Mouse (Mus musculus) right cerebral cortex, postnatal 25 days (tissue): Measurements from ENCODE around the gene Ccdc42.

Experiments
- DNase-seq: peaks from one replicate; pipeline ENCODE4 v3.0.0; 2022

Gene Ccdc42

GRCm38 (mm10) chr11:68586721-68587120 lies at the start of gene Ccdc42:
TSS of gene Ccdc42 (plus strand) at chr11:68587021.
- DNase-seq = no peak

DNA sequence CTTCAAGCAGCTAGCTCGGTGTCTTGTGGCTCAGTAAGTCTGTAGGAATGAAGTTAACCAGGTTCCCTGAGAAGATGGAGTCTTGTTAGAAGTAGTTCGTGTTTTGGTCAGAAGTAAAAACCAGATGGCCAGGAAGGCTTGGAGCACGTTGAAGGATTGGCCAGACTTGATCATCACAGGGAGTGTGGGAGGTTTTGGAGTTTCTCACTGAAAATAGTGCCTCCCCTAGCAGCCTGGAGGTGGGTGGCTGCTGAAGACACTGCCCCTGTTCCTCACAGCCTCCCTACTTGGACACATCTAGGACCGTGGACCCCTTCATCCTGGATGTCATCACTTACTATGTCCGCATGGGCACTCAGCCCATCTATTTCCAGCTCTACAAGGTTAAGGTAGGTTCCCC lies 47.2 kb upstream of the Ccdc42 start:
- DNase-seq = no peak

GRCm38 (mm10) chr11:68544554-68544953 lies 42.3 kb upstream of the Ccdc42 start:
- DNase-seq = no peak

DNA sequence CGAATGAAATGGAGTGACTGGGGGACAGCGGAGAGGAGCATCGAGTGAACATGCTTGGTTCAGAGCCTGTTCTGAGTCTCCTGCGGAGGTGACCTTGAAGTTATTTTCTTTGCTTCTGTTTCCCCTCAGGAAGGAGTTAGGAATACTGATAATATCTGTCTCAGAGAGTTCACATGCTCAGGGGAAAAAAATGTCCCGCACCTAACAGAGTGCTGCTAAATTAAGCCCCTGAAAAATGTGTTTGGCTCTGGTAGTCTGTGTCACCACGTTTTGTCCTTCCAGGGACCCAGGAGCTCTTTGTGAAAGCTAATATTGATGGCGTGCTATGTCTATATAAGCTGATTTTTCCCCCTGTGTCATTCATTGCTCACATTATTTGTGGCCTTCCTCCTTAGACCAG lies 41.6 kb upstream of the Ccdc42 start:
- no peak for DNase-seq

DNA sequence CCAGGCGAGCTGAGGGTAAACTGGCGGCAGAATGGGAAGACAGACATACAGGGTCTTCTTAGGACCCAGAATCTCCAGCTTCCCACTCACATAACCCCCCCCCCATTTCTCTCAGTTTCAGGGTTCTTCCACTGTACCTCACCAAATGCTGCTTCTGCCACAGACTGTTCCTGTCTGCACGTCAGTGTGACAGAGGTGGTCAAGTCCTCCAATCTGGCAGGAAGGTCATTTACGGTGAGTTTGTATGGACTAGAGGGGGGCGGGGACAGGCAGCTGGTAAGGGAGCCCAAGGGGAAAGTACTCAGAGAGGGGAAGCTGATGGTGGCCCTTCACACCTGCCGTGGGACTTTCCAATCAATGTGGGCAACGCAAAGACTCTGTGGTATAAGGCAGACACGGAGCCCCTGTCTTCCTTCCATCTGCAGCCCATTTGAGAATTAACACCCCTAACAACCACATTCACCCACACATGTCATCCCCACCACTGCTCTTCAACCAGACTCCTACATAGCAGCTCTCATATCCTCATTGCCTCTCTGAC lies 41.1 kb upstream of the Ccdc42 start:
- DNase-seq = no peak

GRCm38 (mm10) chr11:68547484-68547883 lies 39.3 kb upstream of the Ccdc42 start:
- no peak for DNase-seq

- DNase-seq = no peak
Observed at GRCm38 (mm10) chr11:68549597-68549996, 37.2 kb upstream of the Ccdc42 start.

- no peak for DNase-seq
Observed at GRCm38 (mm10) chr11:68550358-68550757, 36.5 kb upstream of the Ccdc42 start.

DNA sequence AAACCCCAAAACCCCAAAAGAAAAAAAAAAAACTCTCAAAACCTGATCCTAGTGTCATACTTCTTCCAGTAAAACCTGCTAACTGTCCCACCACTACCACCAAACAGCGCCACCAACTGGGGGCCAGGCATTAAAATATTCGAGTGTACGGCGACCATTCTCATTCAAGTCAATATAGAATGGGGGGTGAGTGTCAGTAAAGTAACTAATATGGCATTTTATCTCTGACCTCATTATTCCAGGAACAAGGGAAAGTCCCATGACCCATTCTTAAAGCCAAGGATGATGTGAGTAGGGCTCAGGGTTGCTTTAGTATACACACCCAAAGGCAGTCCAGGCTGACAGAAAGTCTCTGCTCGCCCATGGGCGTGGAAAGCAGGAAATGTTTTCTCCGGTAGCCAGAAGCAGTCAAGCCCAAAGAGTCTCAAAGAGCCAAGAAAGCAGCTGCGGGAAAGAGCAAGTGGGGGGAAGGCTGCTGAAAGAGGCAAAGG lies 32.8 kb upstream of the Ccdc42 start:
- no peak for DNase-seq

GRCm38 (mm10) chr11:68555918-68556584 lies 30.8 kb upstream of the Ccdc42 start, which contains the start of gene Mfsd6l:
TSS of gene Mfsd6l (plus strand) at chr11:68556186.
- DNase-seq = no peak

GRCm38 (mm10) chr11:68559546-68559945 lies 27.3 kb upstream of the Ccdc42 start:
- no peak for DNase-seq

DNA sequence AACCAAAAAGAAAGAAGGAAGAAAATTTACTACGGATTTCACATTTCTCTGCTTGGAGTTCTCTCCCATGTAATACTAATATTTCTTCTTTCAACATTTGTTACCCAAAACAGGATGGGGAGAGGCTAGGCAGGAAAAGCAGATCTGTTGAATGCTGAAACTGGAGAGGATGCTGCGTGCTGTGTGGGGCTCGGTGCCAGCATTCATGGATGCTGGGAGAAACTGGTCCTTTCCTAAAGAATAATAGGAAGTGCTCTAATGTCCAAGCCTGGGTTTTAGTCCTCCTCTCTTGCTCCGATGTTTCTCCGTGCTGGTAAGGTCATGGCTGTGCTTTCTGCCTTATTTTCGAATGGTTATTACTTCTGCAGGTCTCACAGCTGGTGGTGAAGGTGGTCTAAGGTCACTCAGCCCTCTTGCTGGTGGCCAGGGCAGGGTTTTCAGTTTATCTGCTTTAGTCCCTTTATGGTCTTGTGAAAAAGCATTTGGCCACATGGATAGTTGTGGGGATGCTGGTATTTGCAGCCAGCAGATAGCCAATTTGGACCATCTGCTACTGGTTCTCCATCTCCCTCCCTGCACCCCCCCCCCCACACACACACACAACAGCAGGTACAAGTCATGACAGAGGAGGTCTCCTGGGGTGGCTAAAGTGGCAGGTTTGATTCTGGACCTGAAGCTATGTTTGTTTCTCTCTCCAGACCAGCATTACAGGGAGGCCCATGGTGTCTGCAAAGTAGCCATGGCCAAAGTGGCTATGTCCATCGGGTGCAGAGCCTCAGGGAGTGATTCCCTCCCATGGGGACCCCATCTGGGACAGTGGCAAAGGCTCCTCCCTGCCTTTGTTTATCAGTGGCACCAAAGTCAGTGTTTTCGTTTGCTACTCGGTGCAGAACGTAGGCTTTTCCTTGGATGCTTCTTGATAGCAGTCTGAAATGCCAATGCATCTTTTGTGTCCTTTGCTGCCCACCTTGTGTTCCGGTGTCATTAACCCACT lies 24.6 kb upstream of the Ccdc42 start:
- DNase-seq = no peak

DNA sequence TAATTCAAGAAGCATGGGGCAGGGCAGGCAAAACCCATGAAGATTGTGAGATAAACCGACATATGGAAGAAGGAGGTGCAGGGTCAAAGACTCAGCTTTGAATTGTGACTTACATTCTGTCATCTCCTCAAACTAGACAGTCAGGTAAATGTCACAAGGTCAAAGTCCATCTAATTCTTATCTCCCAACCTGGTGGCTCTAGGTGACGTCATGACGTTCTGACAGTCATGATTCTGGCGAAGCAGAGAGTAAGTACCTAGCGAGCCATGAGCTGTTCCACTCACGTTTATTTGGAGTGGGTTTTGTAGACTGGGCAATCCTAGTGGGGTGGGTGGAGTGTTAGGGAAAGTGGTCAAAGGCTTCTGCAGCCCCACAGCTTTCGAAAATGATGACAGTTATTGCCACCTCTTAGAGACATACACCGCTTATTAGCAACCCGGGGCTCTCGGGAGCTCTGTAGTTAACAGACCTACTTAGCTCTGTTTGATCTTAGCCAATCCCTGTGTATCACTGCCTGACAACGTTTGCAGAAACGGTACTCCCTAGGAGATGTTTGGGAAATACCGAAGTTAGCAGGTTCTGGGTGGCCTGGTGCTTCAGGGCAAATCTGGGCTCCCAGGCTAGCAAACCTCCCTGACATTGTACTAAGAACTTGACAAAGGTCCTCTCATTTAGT lies 22.3 kb upstream of the Ccdc42 start:
- DNase-seq = no peak

DNA sequence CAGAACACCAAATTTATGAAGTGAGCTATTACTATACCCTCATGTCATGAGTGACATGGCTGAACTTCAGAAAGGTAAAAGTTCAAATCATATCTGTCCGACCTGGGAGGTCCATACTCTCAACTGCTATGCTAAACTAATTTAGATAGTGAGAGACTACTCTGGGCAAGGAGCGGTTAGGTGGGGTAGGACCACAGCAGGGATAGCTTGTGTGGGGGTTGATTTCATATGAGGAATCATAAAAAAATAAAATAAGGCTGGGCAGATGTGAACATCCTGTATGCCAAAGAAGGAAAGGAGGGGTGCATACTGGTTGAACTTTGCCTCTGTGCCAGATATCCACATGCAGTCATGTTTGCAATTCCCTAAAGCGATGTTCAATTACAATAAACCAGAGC lies 21.8 kb upstream of the Ccdc42 start:
- DNase-seq = no peak

- DNase-seq = peak; percentile 80
Observed at GRCm38 (mm10) chr11:68566447-68567059, 20.3 kb upstream of the Ccdc42 start.

DNA sequence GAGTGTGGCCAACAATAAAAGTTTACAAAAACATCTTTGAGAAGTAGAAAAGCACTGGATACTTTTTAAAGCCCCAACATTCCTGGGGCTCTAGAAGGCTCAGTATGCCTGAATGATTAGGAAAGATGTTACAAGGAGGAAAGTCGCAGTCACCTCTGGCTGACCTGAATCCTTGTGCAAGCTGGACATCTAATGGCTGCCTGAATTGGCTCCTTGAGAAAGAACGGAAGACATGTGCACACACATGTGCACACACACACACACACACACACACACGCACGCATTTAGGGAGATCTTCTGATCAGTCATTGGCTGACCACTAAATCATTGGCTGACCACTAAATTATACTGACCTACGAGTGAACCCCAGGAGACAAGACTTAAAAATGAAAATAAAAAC lies 16.0 kb upstream of the Ccdc42 start:
- no peak for DNase-seq

GRCm38 (mm10) chr11:68577076-68577475 lies 9.7 kb upstream of the Ccdc42 start:
- DNase-seq = no peak

DNA sequence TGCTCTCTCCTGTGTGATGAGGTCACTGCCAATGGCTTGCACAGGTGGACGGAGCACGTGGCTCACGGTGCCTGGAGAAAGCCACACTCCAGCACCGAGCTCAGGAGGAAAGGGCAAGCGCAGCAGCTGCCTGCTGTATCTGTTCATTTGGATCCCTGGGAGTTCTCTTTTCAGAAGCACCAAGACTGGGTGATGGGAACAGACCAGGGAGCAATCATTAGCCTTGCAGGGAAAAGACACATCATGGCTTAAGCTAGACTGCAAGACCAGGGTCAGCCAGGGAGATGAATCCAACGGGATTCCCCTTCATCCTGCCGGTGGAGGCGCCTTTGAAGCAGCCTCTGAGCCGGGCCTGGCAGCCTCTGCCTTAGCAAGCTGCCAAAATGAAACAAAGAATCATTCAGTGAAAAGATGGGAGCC lies 7.3 kb upstream of the Ccdc42 start:
- peak; percentile 50 for DNase-seq

- DNase-seq = no peak
Observed at GRCm38 (mm10) chr11:68580566-68580965, 6.3 kb upstream of the Ccdc42 start.

DNA sequence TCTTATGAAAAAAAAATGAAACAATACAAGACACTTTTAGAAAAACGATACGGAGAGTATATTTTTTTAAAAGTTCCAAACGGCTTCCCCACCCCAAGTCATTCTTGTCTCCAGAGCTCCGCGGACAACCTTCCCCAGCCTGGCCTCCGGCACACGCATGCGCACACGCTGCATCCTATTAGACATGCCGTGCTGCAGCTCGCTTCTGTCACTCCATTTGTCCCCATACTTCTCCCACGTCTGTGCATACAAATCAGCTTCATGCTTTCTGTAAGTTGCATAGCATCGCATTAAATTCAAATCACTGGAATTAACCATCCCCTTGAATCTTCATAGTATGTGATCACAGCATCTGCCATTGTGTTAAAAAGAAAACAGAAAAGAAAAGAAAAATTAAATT lies 3.6 kb upstream of the Ccdc42 start:
- peak; percentile 52 for DNase-seq

DNA sequence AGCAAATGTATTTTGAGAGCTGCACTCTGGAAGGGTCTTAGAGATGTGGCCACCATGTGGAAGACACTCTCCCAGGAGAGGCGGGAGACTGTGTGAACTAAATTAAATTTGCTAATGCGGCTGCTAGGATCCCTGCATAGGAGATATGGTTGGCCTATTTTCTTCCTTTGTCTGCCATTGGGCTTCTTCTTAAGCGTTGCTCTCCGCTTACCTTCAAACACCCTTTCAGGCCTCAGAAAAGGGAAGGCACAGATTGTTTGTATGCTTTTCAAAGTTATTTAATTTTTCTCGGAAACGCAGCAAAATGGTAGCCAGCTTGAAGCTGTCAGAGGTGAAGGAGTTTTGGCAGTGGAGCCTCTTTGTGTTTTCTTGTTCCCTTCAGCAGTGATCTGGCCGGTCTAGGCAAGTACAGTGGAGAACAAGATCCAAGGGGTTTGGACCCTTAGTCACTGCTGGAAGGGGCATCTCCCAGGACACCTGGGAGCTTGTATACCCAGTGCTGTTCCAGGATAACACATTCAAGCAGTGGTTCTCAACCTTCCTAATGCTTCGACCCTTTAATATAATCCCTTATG lies 2.8 kb upstream of the Ccdc42 start:
- no peak for DNase-seq

DNA sequence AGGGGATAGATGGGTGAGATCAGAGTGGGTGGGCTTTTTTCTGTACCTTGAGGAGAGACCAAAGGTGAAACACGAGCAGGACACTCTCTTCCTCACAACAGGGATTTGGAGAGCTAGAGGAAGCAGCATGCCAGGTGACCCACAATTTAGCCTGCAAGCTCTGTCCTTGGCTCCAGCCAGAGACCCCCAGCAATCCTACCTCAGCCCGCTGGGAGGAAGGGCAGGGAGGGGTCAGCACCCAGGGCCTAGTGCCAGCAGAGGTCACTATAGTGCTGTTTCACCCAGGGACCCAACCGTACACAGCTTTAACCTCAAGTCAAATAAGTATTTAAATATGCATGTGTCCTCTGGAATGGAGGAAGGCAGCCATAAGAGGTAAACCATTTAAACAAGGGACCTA lies 931 bp upstream of the Ccdc42 start:
- no peak for DNase-seq
